Mouse (Mus musculus) lung, postnatal 36 days (tissue): Measurements from ENCODE around the gene Rnf123.
A peak's percentile ranks its signal among the peaks of the same experiment; 100 is the strongest.

ENCODE experiments used
- DNase-seq: peaks from one replicate; pipeline ENCODE4 v3.0.0; 2022; ENCODE audit warnings: mixed read lengths

The Rnf123 gene

GRCm38 (mm10) chr9:108104766-108105548, 21.8 kb upstream of the Rnf123 start:
- no peak for DNase-seq

DNA sequence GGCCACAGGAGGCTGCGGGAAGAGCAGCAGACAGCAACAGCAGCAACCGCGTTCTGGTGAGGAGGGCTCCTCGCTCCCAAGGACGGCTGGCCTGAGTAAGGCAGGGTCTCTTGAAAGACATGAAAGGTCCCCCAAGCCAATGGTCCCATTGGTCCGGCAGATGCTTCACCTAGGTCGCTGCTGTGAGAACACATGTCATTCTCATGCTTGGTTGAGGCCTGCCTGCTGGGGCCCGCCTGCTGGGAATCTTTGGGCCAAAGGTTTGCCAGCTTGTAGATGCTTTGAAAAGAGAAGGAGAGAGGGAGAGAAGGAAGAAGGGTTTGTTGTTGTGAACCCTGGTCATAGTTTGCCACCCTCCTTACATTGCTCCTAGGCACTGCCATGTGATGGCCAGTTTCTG, 16.5 kb upstream of the Rnf123 start:
- no peak for DNase-seq

- no peak for DNase-seq
These were observed 13.0 kb upstream of the Rnf123 start for GRCm38 (mm10) chr9:108095949-108096712.

- DNase-seq = peak; percentile 76
These were observed 12.4 kb upstream of the Rnf123 start for GRCm38 (mm10) chr9:108095518-108095917.

GRCm38 (mm10) chr9:108094998-108095411, 11.9 kb upstream of the Rnf123 start:
- DNase-seq = peak; percentile 19

- peak; percentile 97 for DNase-seq
These were observed 11.2 kb upstream of the Rnf123 start, which contains the start of gene Apeh for GRCm38 (mm10) chr9:108094184-108094941. Apeh (minus strand) TSS chr9:108094606.

DNA sequence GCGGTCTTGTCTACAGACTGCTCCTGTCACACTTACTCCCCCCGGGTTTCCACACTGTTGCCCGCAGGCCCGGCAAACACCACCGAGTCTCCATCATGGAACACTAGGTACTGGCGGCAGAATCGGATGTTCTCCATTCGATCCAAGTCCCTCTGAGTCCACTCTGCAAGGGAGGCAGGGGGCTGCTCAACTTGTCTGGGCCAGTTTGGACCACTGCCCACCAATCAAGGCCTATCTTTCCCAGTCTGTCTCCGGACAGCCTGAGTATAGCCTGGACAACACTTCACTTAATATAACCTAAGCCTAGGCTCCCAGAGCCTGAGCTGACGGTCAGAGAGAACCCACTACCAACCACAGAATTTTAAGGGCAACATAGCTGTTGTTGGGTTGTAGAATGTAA, 10.4 kb upstream of the Rnf123 start:
- no peak for DNase-seq

DNA sequence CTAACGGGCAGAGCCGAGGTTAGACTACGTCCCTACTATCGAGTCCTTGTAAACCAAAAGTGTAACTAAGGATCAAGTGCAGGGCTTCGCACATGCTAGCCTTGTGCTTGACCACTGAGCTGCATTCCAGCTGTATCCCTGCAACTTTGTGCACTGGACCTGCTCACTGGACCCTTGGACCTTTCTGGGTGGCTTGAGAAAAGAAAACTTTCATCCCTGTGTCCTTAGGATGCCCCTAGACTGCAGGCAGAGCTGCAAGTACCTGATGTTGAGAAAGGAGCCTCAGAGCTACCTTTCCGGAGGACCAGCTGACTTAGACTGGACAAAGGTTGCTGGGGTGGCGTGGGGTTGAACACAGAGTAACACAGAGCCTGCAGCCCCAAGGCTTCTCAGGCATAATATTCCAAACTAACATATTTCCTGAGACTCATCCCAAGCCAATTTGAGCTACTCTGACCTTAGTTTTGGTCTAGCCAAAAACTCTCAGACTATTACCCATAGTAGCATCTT, 7.5 kb upstream of the Rnf123 start:
- no peak for DNase-seq

DNA sequence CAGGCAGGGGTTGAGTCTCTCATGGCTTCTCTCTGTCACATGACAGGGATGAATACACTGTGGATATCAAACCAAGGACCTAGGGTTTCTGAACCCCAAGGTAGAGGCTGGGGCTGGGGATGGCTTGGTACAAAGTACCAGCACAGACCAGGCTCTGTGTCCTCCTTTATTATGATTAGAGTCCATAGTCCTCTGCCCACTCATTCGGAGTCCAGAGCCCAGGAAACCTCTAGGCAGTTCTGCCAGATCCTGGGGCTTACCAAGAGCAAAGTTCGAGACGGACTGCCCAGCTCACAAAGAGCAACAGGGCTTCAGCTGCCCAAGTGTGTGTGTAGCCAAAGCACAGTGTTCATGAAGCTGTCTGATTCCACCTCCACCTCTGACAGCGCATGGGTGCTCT, 2.1 kb upstream of the Rnf123 start:
- no peak for DNase-seq

GRCm38 (mm10) chr9:108083561-108083960, 415 bp upstream of the Rnf123 start:
- DNase-seq = no peak

- no peak for DNase-seq
These were observed 597 bp downstream of the Rnf123 start for GRCm38 (mm10) chr9:108082549-108082948.

DNA sequence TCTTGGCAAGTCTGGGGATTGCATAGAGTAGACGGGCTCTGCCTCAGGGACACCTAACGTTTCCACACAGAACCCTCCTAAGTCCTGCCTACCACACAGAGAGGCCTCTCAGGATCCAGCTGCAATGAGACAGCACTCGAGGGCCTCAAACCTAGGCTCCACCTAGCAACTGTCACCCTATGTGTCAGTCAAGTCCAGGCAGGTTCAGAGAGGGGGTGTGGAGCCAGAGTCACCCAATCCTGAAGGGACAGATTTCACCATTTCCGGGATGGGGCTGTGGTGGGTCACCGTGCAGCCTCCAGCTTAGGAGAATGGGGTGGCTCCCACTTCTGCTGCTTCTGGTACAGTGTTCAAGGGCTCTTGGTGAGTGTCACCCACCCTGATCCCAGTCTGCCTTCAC, 3.0 kb downstream of the Rnf123 start, which contains the start of gene Mst1:
Gene Mst1, plus strand, starts transcription at position 269 of the 400 bp plus-strand sequence.
- DNase-seq = no peak

DNA sequence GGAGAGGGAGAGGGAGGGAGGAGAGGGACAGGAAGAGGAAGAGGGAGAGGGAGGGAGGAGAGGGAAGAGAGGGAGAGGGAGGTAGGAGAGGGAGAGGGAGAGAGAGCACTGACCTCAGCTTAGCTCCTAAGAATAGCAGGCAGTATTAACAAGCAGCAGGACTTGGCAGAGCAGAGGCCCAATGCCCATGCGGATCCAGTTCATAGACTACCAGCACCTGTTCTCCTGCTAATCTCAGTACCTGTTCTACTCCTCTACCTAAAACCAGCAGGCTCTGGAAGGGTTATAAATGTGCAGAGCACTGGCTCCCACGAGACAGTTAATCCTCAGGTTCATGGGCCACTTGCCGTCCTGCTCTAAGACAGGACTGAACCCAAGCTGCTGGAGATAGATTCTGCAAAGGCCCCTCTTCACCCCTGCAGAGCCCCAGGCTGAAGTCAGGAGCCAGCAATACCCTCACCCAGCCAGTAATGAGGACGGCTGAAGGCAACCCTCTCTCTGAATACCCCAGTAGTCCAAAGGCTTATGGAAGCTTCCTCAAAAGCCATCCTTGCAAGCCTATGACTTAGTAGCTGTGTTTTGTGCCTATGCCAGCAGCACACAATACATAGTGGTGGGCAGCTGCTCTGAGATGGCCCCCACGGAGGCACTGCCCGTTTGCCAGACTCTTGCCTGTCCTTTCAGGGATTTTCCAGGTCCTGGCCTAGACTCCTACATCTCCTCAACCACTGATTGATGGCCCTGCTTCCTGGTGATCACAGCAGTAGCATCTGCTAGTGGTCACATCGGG, 9.8 kb downstream of the Rnf123 start:
- DNase-seq = no peak

DNA sequence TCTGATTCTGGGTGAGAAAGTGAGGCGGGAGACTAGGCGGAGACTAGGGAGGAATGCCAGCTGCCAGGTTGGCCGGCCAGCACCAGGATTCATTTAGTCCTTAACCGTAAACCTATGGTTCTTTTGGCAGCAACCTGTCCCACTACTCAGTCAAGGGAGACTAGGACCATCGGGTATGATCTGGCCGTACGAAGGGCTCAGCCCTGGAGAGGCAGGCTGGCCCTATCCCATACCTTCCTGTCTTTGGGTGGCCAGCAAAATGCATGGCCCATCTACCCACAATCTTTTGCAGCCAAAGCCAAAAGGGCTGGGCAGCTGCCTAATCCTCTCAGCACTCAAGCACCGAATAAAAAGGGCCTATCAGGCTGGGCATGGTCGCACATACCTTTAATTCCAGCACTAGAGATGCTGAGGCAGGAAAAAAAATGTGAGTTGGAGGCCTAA, 10.6 kb downstream of the Rnf123 start:
- DNase-seq = no peak

- no peak for DNase-seq
These were observed 11.3 kb downstream of the Rnf123 start for GRCm38 (mm10) chr9:108071801-108072200.

- DNase-seq = no peak
These were observed 13.6 kb downstream of the Rnf123 start for GRCm38 (mm10) chr9:108069529-108069928.

DNA sequence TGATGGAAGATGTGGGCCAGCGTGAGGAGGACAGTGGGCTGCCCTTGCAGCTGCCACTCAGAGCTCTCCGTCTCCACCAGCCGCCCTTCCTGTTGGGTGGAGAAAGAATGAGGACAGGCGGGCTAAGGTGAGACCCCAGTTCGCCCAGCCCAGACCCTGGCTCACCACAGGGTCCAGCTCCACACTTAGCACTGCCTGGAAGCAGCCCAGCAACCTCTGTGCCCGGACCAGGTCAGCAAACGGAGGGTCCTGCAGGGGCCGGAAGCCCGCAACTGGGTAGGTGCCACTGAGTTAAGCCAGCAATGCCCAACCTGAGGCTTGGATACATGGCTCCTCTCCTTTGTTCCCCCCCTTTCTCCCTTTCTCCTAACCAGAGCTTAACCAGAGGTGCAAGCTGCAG, 14.1 kb downstream of the Rnf123 start:
- no peak for DNase-seq

- DNase-seq = peak; percentile 93
These were observed 15.2 kb downstream of the Rnf123 start for GRCm38 (mm10) chr9:108067900-108068299.

GRCm38 (mm10) chr9:108067199-108067598, 15.9 kb downstream of the Rnf123 start:
- DNase-seq = no peak

GRCm38 (mm10) chr9:108065491-108066011, 17.6 kb downstream of the Rnf123 start:
- peak; percentile 80 for DNase-seq

DNA sequence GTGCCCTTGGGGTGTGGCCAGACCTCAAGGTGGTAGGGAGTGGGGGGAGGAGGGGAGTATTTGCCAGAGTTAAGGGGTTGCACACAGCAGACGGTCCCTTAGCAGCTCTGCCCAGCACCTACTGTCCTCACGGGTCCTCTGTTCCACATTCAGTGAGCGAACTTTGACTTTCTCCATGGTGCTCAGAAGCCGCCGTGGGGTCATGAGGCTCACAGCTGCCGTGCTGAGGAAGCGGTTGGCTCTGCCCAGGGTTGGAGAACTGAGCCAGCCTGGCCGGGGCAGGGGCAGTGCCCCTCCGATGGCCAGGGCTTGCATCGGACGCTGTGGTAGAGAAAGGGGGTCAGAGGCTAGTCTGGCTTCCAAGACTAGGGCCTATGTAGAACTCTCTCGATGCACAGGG, 19.8 kb downstream of the Rnf123 start:
- no peak for DNase-seq

- no peak for DNase-seq
These were observed 21.0 kb downstream of the Rnf123 start for GRCm38 (mm10) chr9:108062142-108062541.
